Mouse (Mus musculus): ENCODE results near the gene Ugt1a1. TPM values are rescaled to one million over a fixed set of nuclear protein-coding genes. Genes with fewer than 3 reads are reported as not detected.

Ugt1a1 gene
- polyA plus RNA-seq, 1 experiment from 2014 or later, result not detected

- peaks cover 29% of the 10 kb centered on the region for H3K36me3 ChIP-seq
- H3K27me3 ChIP-seq, result no peaks in the 10 kb centered on the region
- no peak overlapping the region for H3K9ac ChIP-seq
- H3K4me3 ChIP-seq, result no peak overlapping the region
- H3K4me1 ChIP-seq (replicated peaks), result peaks cover 16% of the 10 kb centered on the region
- no peak overlapping the region for H3K27ac ChIP-seq
- peaks cover 62% of the 10 kb centered on the region for H3K9me3 ChIP-seq
- ATAC-seq (ENCODE audit: low FRiP score), result no peak
- WGBS, result 82% methylated on average over 10 of the region's 10 CpGs
- no peak overlapping the region for H3K4me2 ChIP-seq
Measured at GRCm38 (mm10) chr1:88256886-88257663, 45.3 kb downstream of the Ugt1a1 start.

- no peak for ATAC-seq (ENCODE audit: low FRiP score)
- Histone ChIP-seq H3K36me3 (peaks cover 35% of the 10 kb centered on the region), H3K4me2 (no peak overlapping the region), H3K9ac (no peak overlapping the region), H3K9me3 (peaks cover 56% of the 10 kb centered on the region), H3K27me3 (no peaks in the 10 kb centered on the region), H3K27ac (no peak overlapping the region), H3K4me3 (no peak overlapping the region), H3K4me1 (replicated peaks) (peaks cover 22% of the 10 kb centered on the region)
- WGBS, result 79% methylated on average over 6 of the region's 6 CpGs
Measured at GRCm38 (mm10) chr1:88257681-88258080, 45.9 kb downstream of the Ugt1a1 start.

- H3K27ac ChIP-seq, result no peak overlapping the region
- WGBS, result 69% methylated on average over 6 of the region's 6 CpGs
- H3K9me3 ChIP-seq, result peaks cover 50% of the 10 kb centered on the region
- no peak for ATAC-seq (ENCODE audit: low FRiP score)
- H3K4me1 ChIP-seq (replicated peaks), result peaks cover 22% of the 10 kb centered on the region
- no peak overlapping the region for H3K4me3 ChIP-seq
- H3K9ac ChIP-seq, result no peak overlapping the region
- H3K27me3 ChIP-seq, result no peaks in the 10 kb centered on the region
- H3K4me2 ChIP-seq, result no peak overlapping the region
- H3K36me3 ChIP-seq, result peaks cover 42% of the 10 kb centered on the region
Measured at GRCm38 (mm10) chr1:88258361-88258760, 46.6 kb downstream of the Ugt1a1 start.

GRCm38 (mm10) chr1:88258881-88259642 lies 47.3 kb downstream of the Ugt1a1 start:
- H3K36me3 ChIP-seq, result peaks cover 49% of the 10 kb centered on the region
- H3K4me1 ChIP-seq (replicated peaks), result peaks cover 22% of the 10 kb centered on the region
- H3K9ac ChIP-seq, result 0 out of 2 replicates have a peak overlapping the region, but pooled peaks have one; percentile 0
- WGBS, result 78% methylated on average over 8 of the region's 8 CpGs
- no peak overlapping the region for H3K4me2 ChIP-seq
- ATAC-seq (ENCODE audit: low FRiP score), result peak; percentile 3
- H3K9me3 ChIP-seq, result peaks cover 43% of the 10 kb centered on the region
- H3K4me3 ChIP-seq, result no peak overlapping the region
- H3K27ac ChIP-seq, result 0 out of 2 replicates have a peak overlapping the region, but pooled peaks have one; percentile 0
- no peaks in the 10 kb centered on the region for H3K27me3 ChIP-seq

GRCm38 (mm10) chr1:88259643-88260024 lies 47.9 kb downstream of the Ugt1a1 start:
- Histone ChIP-seq H3K27me3 (no peaks in the 10 kb centered on the region), H3K4me3 (no peak overlapping the region), H3K4me1 (replicated peaks) (peaks cover 22% of the 10 kb centered on the region), H3K4me2 (no peak overlapping the region), H3K9ac (0 out of 2 replicates have a peak overlapping the region, but pooled peaks have one; percentile 0), H3K9me3 (peaks cover 37% of the 10 kb centered on the region), H3K27ac (0 out of 2 replicates have a peak overlapping the region, but pooled peaks have one; percentile 0), H3K36me3 (peaks cover 54% of the 10 kb centered on the region)
- 78% methylated on average over 4 of the region's 4 CpGs for WGBS
- ATAC-seq (ENCODE audit: low FRiP score), result peak; percentile 4

GRCm38 (mm10) chr1:88260114-88260513 lies 48.4 kb downstream of the Ugt1a1 start:
- Histone ChIP-seq H3K9ac (no peak overlapping the region), H3K9me3 (peaks cover 32% of the 10 kb centered on the region), H3K4me1 (replicated peaks) (peaks cover 22% of the 10 kb centered on the region), H3K36me3 (peaks cover 59% of the 10 kb centered on the region), H3K4me3 (no peak overlapping the region), H3K27me3 (no peaks in the 10 kb centered on the region), H3K27ac (no peak overlapping the region), H3K4me2 (no peak overlapping the region)
- WGBS, result 80% methylated on average over 6 of the region's 6 CpGs
- ATAC-seq (ENCODE audit: low FRiP score), result peak; percentile 7; the same call in 1 of the 2 replicates

GRCm38 (mm10) chr1:88260604-88261377 lies 49.0 kb downstream of the Ugt1a1 start:
- Histone ChIP-seq H3K27ac (no peak overlapping the region), H3K9ac (no peak overlapping the region), H3K36me3 (peaks cover 66% of the 10 kb centered on the region), H3K4me1 (replicated peaks) (peaks cover 22% of the 10 kb centered on the region), H3K27me3 (no peaks in the 10 kb centered on the region), H3K4me3 (no peak overlapping the region), H3K4me2 (no peak overlapping the region), H3K9me3 (peaks cover 25% of the 10 kb centered on the region)
- WGBS, result 84% methylated on average over 10 of the region's 10 CpGs
- ATAC-seq (ENCODE audit: low FRiP score), result no peak

- Histone ChIP-seq H3K4me1 (replicated peaks) (peaks cover 22% of the 10 kb centered on the region), H3K4me3 (no peak overlapping the region), H3K36me3 (peaks cover 75% of the 10 kb centered on the region), H3K9me3 (peaks cover 16% of the 10 kb centered on the region), H3K27me3 (no peaks in the 10 kb centered on the region), H3K9ac (no peak overlapping the region), H3K4me2 (no peak overlapping the region), H3K27ac (no peak overlapping the region)
- 88% methylated on average over 7 of the region's 7 CpGs for WGBS
- no peak for ATAC-seq (ENCODE audit: low FRiP score)
Measured at GRCm38 (mm10) chr1:88261706-88262105, 49.9 kb downstream of the Ugt1a1 start.

- H3K27ac ChIP-seq, result no peak overlapping the region
Measured at GRCm38 (mm10) chr1:88262255-88262654, 50.5 kb downstream of the Ugt1a1 start.

GRCm38 (mm10) chr1:88262961-88263360 lies 51.2 kb downstream of the Ugt1a1 start:
- Histone ChIP-seq H3K4me3 (no peak overlapping the region), H3K4me2 (no peak overlapping the region), H3K9ac (no peak overlapping the region), H3K36me3 (peaks cover 88% of the 10 kb centered on the region), H3K4me1 (replicated peaks) (peaks cover 22% of the 10 kb centered on the region), H3K27ac (no peak overlapping the region), H3K9me3 (peaks cover 5% of the 10 kb centered on the region), H3K27me3 (no peaks in the 10 kb centered on the region)
- ATAC-seq (ENCODE audit: low FRiP score), result no peak
- WGBS, result 79% methylated on average over 6 of the region's 6 CpGs

More at GRCm38 (mm10) chr1:88262255-88262654, 50.5 kb downstream of the Ugt1a1 start:
- 83% methylated on average over 4 of the region's 4 CpGs for WGBS
- Histone ChIP-seq H3K4me1 (replicated peaks) (peaks cover 22% of the 10 kb centered on the region), H3K9ac (no peak overlapping the region), H3K9me3 (peaks cover 12% of the 10 kb centered on the region), H3K36me3 (peaks cover 81% of the 10 kb centered on the region), H3K4me3 (no peak overlapping the region), H3K27me3 (no peaks in the 10 kb centered on the region), H3K4me2 (no peak overlapping the region)
- no peak for ATAC-seq (ENCODE audit: low FRiP score)

GRCm38 (mm10) chr1:88263778-88264177 lies 52.0 kb downstream of the Ugt1a1 start:
- Histone ChIP-seq H3K36me3 (peaks cover 96% of the 10 kb centered on the region), H3K27me3 (no peaks in the 10 kb centered on the region), H3K4me3 (no peak overlapping the region), H3K9ac (no peak overlapping the region), H3K4me2 (no peak overlapping the region), H3K9me3 (no peaks in the 10 kb centered on the region), H3K27ac (no peak overlapping the region), H3K4me1 (replicated peaks) (peaks cover 18% of the 10 kb centered on the region)
- WGBS, result 92% methylated on average over 5 of the region's 5 CpGs
- no peak for ATAC-seq (ENCODE audit: low FRiP score)

Measured in hindbrain, embryonic 13.5 days (tissue).